Mouse (Mus musculus): ENCODE data around the gene Itpkb. TPM values are rescaled to one million over a fixed set of nuclear protein-coding genes. Genes with fewer than 3 reads are reported as not detected.

The Itpkb gene
- 80.1 and 99.8 TPM in 2 replicates for polyA plus RNA-seq (2012; ENCODE audit: low replicate concordance)

GRCm38 (mm10) chr1:180330145-180330706, at the start of gene Itpkb:
Gene Itpkb (plus strand): TSS chr1:180330485.

Other genes starting within 250 kb of the Itpkb start
- gene Coq8a, start 130.9 kb upstream of the Itpkb start, polyA plus RNA-seq (2012; ENCODE audit: low replicate concordance) = 48.3 and 58.3 TPM in 2 replicates
- 57.4 and 69.8 TPM in 2 replicates for gene Psen2, start 67.0 kb upstream of the Itpkb start, polyA plus RNA-seq (2012; ENCODE audit: low replicate concordance)
- 0.15 and 0.51 TPM in 2 replicates for gene Stum, start 153.0 kb downstream of the Itpkb start, polyA plus RNA-seq (2012; ENCODE audit: low replicate concordance)
- 58.5 and 92.0 TPM in 2 replicates for gene Parp1, start 238.4 kb downstream of the Itpkb start, polyA plus RNA-seq (2012; ENCODE audit: low replicate concordance)